Mouse (Mus musculus) ES-Bruce4 (cell line): ENCODE measurements around the gene Cenpe.

ENCODE experiments used
- CTCF ChIP-seq: IDR thresholded peaks from one replicate; pipeline ENCODE4 v1.8.1; 2011; ENCODE audit warnings: low read depth, low read length
- EP300 ChIP-seq: IDR thresholded peaks from 2 replicates; pipeline ENCODE4 v1.6.1; 2011; ENCODE audit warnings: low read depth, low read length; ENCODE audit not compliant: insufficient read depth
- POLR2A ChIP-seq: IDR thresholded peaks from one replicate; pipeline ENCODE4 v1.8.1; 2011; ENCODE audit warnings: low read length; ENCODE audit not compliant: insufficient read depth

GRCm38 (mm10) chr3:135318331-135318730 is 106.0 kb downstream of the Cenpe start:
- TF ChIP-seq CTCF: no peak
- TF ChIP-seq POLR2A: no peak
- TF ChIP-seq EP300: no peak
